Mouse (Mus musculus): Measurements from ENCODE around the gene Olfr1355. TPM values are rescaled to one million over a fixed set of nuclear protein-coding genes. Genes with fewer than 3 reads are reported as not detected.
"Not testable (repeated sequence)": the region's sequence is repeated elsewhere in the genome, so short reads cannot be mapped to it uniquely, and the experiment has no call there.

Olfr1355 gene
- not detected in 2 replicates for polyA plus RNA-seq (2012; rRNA removed)

GRCm38 (mm10) chr10:78875240-78875639, at the start of gene Olfr1355:
Olfr1355 (plus strand) TSS chr10:78875540.
- WGBS = 64% methylated on average over 2 of the region's 2 CpGs
- H3K27me3 ChIP-seq (replicated peaks; ENCODE audit: control insufficient read depth, insufficient read depth, low read length) = no peaks in the 10 kb centered on the region

GRCm38 (mm10) chr10:78840456-78840855, 34.9 kb upstream of the Olfr1355 start:
- 95% methylated on average over 12 of the region's 12 CpGs for WGBS
- not testable (repeated sequence) for H3K27me3 ChIP-seq (replicated peaks; ENCODE audit: control insufficient read depth, insufficient read depth, low read length); H3K36me3 ChIP-seq (ENCODE audit: control insufficient read depth, insufficient read depth, low read length); H3K4me1 ChIP-seq (ENCODE audit: control insufficient read depth, insufficient read depth, low read length); DNase-seq; H3K4me3 ChIP-seq (ENCODE audit: insufficient read depth, low read depth, low read length); H3K27ac ChIP-seq (ENCODE audit: insufficient read depth, low read depth, low read length)

More at GRCm38 (mm10) chr10:78875240-78875639, at the start of gene Olfr1355:
- Histone ChIP-seq H3K36me3 (ENCODE audit: control insufficient read depth, insufficient read depth, low read length) (no peaks in the 10 kb centered on the region), H3K4me3 (ENCODE audit: insufficient read depth, low read depth, low read length) (no peak within 1 kb of the TSS), H3K4me1 (ENCODE audit: control insufficient read depth, insufficient read depth, low read length) (no peaks in the 10 kb centered on the region), H3K27ac (ENCODE audit: insufficient read depth, low read depth, low read length) (no peak within 1 kb of the TSS)
- DNase-seq = no peak
- TF ChIP-seq POLR2A (IDR thresholded peaks at IDR 0.05; ENCODE audit: low read depth, low read length) (no peak), CTCF (conservative IDR thresholded peaks at IDR 0.05; ENCODE audit: insufficient read depth, insufficient read length, low read depth, low read length) (no peak)

GRCm38 (mm10) chr10:78852066-78852465, 23.3 kb upstream of the Olfr1355 start, which contains the start of gene Olfr1356:
Olfr1356 (minus strand) TSS chr10:78852166.
- DNase-seq = no peak
- WGBS = 81% methylated on average over 2 of the region's 2 CpGs
- Histone ChIP-seq H3K4me1 (ENCODE audit: control insufficient read depth, insufficient read depth, low read length) (no peaks in the 10 kb centered on the region), H3K4me3 (ENCODE audit: insufficient read depth, low read depth, low read length) (no peak within 1 kb of the TSS), H3K27ac (ENCODE audit: insufficient read depth, low read depth, low read length) (no peak within 1 kb of the TSS), H3K27me3 (replicated peaks; ENCODE audit: control insufficient read depth, insufficient read depth, low read length) (no peaks in the 10 kb centered on the region), H3K36me3 (ENCODE audit: control insufficient read depth, insufficient read depth, low read length) (no peaks in the 10 kb centered on the region)
- TF ChIP-seq POLR2A (IDR thresholded peaks at IDR 0.05; ENCODE audit: low read depth, low read length) = no peak

GRCm38 (mm10) chr10:78912871-78913270, 37.5 kb downstream of the Olfr1355 start, which contains the start of gene Olfr1354:
Olfr1354 (plus strand) TSS chr10:78913171.
- H3K27ac ChIP-seq (ENCODE audit: insufficient read depth, low read depth, low read length); DNase-seq; H3K27me3 ChIP-seq (replicated peaks; ENCODE audit: control insufficient read depth, insufficient read depth, low read length); H3K36me3 ChIP-seq (ENCODE audit: control insufficient read depth, insufficient read depth, low read length); H3K4me3 ChIP-seq (ENCODE audit: insufficient read depth, low read depth, low read length); H3K4me1 ChIP-seq (ENCODE audit: control insufficient read depth, insufficient read depth, low read length): not testable (repeated sequence)
- WGBS = 85% methylated on average over 1 of the region's 1 CpGs

Other genes starting within 250 kb of the Olfr1355 start
- gene Casp14, start 157.2 kb upstream of the Olfr1355 start, polyA plus RNA-seq (2012; rRNA removed) = not detected in 2 replicates
- gene Ccdc105, start 122.5 kb upstream of the Olfr1355 start, polyA plus RNA-seq (2012; rRNA removed) = not detected in 2 replicates
- 0.16 and 0.39 TPM in 2 replicates for gene Slc1a6, start 95.0 kb upstream of the Olfr1355 start, polyA plus RNA-seq (2012; rRNA removed)
- not detected in 2 replicates for gene Olfr1356, start 23.4 kb upstream of the Olfr1355 start, polyA plus RNA-seq (2012; rRNA removed)
- gene Olfr1354, start 37.6 kb downstream of the Olfr1355 start, polyA plus RNA-seq (2012; rRNA removed) = not detected in 2 replicates
- not detected in 2 replicates for gene Olfr8, start 75.1 kb downstream of the Olfr1355 start, polyA plus RNA-seq (2012; rRNA removed)
- not detected in 2 replicates for gene Olfr1353, start 87.8 kb downstream of the Olfr1355 start, polyA plus RNA-seq (2012; rRNA removed)
- not detected in 2 replicates for gene Olfr1352, start 105.5 kb downstream of the Olfr1355 start, polyA plus RNA-seq (2012; rRNA removed)
- not detected in 2 replicates for gene Olfr1351, start 136.9 kb downstream of the Olfr1355 start, polyA plus RNA-seq (2012; rRNA removed)
- gene Olfr57, start 153.2 kb downstream of the Olfr1355 start, polyA plus RNA-seq (2012; rRNA removed) = not detected in 2 replicates
- gene 2610008E11Rik, start 222.1 kb downstream of the Olfr1355 start, polyA plus RNA-seq (2012; rRNA removed) = 0.90 and 1.7 TPM in 2 replicates